Mouse (Mus musculus) lung, embryonic 14.5 days (tissue): Measurements from ENCODE around the gene Dpep2nb. TPM values are rescaled to one million over a fixed set of nuclear protein-coding genes. Genes with fewer than 3 reads are reported as not detected.
"Not testable (repeated sequence)": the region's sequence is repeated elsewhere in the genome, so short reads cannot be mapped to it uniquely, and the experiment has no call there.

Source experiments
- ATAC-seq: fragments of 200-750 bp; cut with Nextera tagmentation; 2 replicates; pipeline ENCODE4 v1.8.0; 2017; ENCODE audit warnings: mild to moderate bottlenecking, moderate TSS enrichment, moderate library complexity; ENCODE audit not compliant: insufficient read depth
- DNase-seq: peaks from one replicate; pipeline ENCODE4 v3.0.0-alpha.2; 2015
- H3K27ac ChIP-seq: fragments of 300-500 bp; sonication (generic); 2 replicates; pipeline ENCODE4 v1.5.1; 2014; ENCODE audit warnings: low read depth, mild to moderate bottlenecking, moderate library complexity
- H3K27me3 ChIP-seq: fragments of 300-500 bp; sonication (generic); 2 replicates; pipeline ENCODE4 v1.6.1; 2014; ENCODE audit warnings: low read length, control low read depth; ENCODE audit not compliant: insufficient read depth
- H3K36me3 ChIP-seq: fragments of 300-500 bp; sonication (generic); 2 replicates; pipeline ENCODE4 v1.6.1; 2014; ENCODE audit warnings: control low read depth; ENCODE audit not compliant: insufficient read depth
- H3K4me1 ChIP-seq: fragments of 300-500 bp; sonication (generic); 2 replicates; pipeline ENCODE4 v1.6.1; 2014; ENCODE audit warnings: antibody characterized with exemption, control low read depth; ENCODE audit not compliant: insufficient read depth
- H3K4me2 ChIP-seq: fragments of 300-500 bp; sonication (generic); 2 replicates; pipeline ENCODE4 v1.6.1; 2014; ENCODE audit warnings: mild to moderate bottlenecking
- H3K4me3 ChIP-seq: fragments of 300-500 bp; sonication (generic); 2 replicates; pipeline ENCODE4 v1.5.1; 2014; ENCODE audit warnings: low read depth, low read length
- H3K9ac ChIP-seq: fragments of 300-500 bp; sonication (generic); 2 replicates; pipeline ENCODE4 v1.6.1; 2014
- H3K9me3 ChIP-seq: fragments of 300-500 bp; sonication (generic); 2 replicates; pipeline ENCODE4 v1.6.1; 2016; ENCODE audit warnings: low read depth, low read length, control low read depth
- CTCF ChIP-seq: IDR thresholded peaks from 2 replicates; pipeline ENCODE4 v1.5.1; 2016; ENCODE audit warnings: antibody characterized with exemption, low read depth
- WGBS: fragments of 180-500 bp; shearing (Covaris S2); extraction: QIAGEN DNeasy Blood & Tissue Kit; methylation state at CpG from one replicate; pipeline ENCODE4 v1.1.7; 2014; 5-methylcytosine and 5-hydroxymethylcytosine counted together
- polyA plus RNA-seq: library from polyadenylated mRNA; unstranded; fragments of >200 nt; fragmentation: Nextera tagmentation; extraction: Ambion mirVana; gene quantifications from 2 replicates; pipeline ENCODE4 v1.2.1, GENCODE M21; 2014

The Dpep2nb gene
- polyA plus RNA-seq, 1 experiment from 2014 or later = not detected

DNA sequence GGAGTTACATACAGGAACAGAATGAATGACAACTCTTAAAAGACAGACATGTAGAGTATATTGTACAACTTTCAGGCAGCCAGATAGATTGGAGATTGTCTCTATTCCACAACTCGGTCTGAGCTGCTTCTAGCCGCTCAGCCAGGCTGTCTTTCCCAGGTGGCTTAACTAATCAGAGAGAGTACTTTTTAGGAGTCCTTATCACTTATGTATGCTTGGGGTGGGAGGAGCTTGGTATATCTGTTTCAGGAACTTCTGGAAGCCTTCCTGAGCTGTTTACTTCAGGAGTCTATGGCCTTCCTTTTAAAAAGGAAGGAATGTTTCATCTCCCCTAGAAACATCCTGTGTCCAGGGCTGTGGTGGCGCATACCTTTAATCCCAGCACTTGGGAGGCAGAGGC is 12.3 kb upstream of the Dpep2nb start:
- Histone ChIP-seq H3K4me3 (no peak overlapping the region), H3K27me3 (no peaks in the 10 kb centered on the region), H3K27ac (no peak overlapping the region), H3K36me3 (peaks cover 17% of the 10 kb centered on the region; the same call in 1 of the 2 replicates), H3K9me3 (no peaks in the 10 kb centered on the region), H3K4me2 (no peak overlapping the region), H3K4me1 (no peaks in the 10 kb centered on the region), H3K9ac (no peak overlapping the region)
- DNase-seq = no peak
- WGBS = 88% methylated on average over 3 of the region's 3 CpGs
- no peak for TF ChIP-seq CTCF
- ATAC-seq = no peak

- Histone ChIP-seq H3K9me3 (no peaks in the 10 kb centered on the region), H3K4me3 (no peak overlapping the region), H3K36me3 (peaks cover 17% of the 10 kb centered on the region; the same call in 1 of the 2 replicates), H3K27ac (no peak overlapping the region), H3K4me1 (no peaks in the 10 kb centered on the region), H3K4me2 (no peak overlapping the region), H3K9ac (no peak overlapping the region), H3K27me3 (no peaks in the 10 kb centered on the region)
- DNase-seq (no peak), ATAC-seq (no peak)
- WGBS = 86% methylated on average over 7 of the region's 7 CpGs
- TF ChIP-seq CTCF = no peak
Observed at GRCm38 (mm10) chr8:106017130-106017529, 11.4 kb upstream of the Dpep2nb start.

DNA sequence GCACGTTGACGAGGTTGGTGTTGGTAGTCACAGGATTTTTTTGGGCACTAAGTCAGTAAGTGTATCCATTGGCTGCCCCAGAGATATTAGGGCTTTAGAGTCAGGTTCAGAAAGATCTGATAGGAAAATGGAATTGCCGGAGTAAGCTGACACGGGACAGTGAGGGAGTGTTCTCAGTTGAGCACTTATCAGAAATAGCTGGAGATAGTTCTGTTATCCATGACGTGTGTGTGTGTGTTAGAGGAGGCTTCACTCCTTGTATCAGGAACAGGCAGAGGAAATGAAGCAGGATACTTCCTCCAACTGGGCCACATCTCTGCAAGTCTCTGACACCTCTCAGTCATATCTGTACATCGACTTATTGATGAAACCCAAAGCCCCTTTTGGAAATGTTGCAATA is 10.5 kb upstream of the Dpep2nb start:
- no peak overlapping the region for H3K4me3 ChIP-seq
- H3K4me1 ChIP-seq = no peaks in the 10 kb centered on the region
- no peaks in the 10 kb centered on the region for H3K27me3 ChIP-seq
- no peak overlapping the region for H3K9ac ChIP-seq
- no peak for ATAC-seq
- no peak for DNase-seq
- H3K9me3 ChIP-seq = no peaks in the 10 kb centered on the region
- H3K36me3 ChIP-seq = peaks cover 17% of the 10 kb centered on the region; the same call in 1 of the 2 replicates
- no peak overlapping the region for H3K4me2 ChIP-seq
- TF ChIP-seq CTCF = no peak
- 89% methylated on average over 6 of the region's 6 CpGs for WGBS
- no peak overlapping the region for H3K27ac ChIP-seq

GRCm38 (mm10) chr8:106012203-106012602 is 6.4 kb upstream of the Dpep2nb start:
- Histone ChIP-seq H3K9ac (peak overlapping the region; percentile 86; the same call in 1 of the 2 replicates), H3K36me3 (peaks cover 20% of the 10 kb centered on the region; the same call in 1 of the 2 replicates), H3K4me3 (peak overlapping the region; percentile 93), H3K4me2 (peak overlapping the region; percentile 99)
- not testable (repeated sequence) for DNase-seq, H3K9me3 ChIP-seq, H3K4me1 ChIP-seq, H3K27me3 ChIP-seq, H3K27ac ChIP-seq, ATAC-seq
- WGBS = 67% methylated on average over 8 of the region's 8 CpGs

- DNase-seq (no peak), ATAC-seq (no peak)
- WGBS = 2% methylated on average over 6 of the region's 6 CpGs
- TF ChIP-seq CTCF = no peak
- Histone ChIP-seq H3K9me3 (no peaks in the 10 kb centered on the region), H3K4me1 (peaks cover 8% of the 10 kb centered on the region; the same call in 1 of the 2 replicates), H3K9ac (peak within 1 kb of the TSS; percentile 86), H3K27ac (peak within 1 kb of the TSS; percentile 48), H3K4me2 (peak within 1 kb of the TSS; percentile 99), H3K36me3 (peaks cover 15% of the 10 kb centered on the region; the same call in 1 of the 2 replicates), H3K27me3 (no peaks in the 10 kb centered on the region), H3K4me3 (peak within 1 kb of the TSS; percentile 93)
Observed at GRCm38 (mm10) chr8:106011643-106011986, 5.8 kb upstream of the Dpep2nb start, which contains the start of gene Ddx28. Gene Ddx28, minus strand, starts transcription at chr8:106011882.

DNA sequence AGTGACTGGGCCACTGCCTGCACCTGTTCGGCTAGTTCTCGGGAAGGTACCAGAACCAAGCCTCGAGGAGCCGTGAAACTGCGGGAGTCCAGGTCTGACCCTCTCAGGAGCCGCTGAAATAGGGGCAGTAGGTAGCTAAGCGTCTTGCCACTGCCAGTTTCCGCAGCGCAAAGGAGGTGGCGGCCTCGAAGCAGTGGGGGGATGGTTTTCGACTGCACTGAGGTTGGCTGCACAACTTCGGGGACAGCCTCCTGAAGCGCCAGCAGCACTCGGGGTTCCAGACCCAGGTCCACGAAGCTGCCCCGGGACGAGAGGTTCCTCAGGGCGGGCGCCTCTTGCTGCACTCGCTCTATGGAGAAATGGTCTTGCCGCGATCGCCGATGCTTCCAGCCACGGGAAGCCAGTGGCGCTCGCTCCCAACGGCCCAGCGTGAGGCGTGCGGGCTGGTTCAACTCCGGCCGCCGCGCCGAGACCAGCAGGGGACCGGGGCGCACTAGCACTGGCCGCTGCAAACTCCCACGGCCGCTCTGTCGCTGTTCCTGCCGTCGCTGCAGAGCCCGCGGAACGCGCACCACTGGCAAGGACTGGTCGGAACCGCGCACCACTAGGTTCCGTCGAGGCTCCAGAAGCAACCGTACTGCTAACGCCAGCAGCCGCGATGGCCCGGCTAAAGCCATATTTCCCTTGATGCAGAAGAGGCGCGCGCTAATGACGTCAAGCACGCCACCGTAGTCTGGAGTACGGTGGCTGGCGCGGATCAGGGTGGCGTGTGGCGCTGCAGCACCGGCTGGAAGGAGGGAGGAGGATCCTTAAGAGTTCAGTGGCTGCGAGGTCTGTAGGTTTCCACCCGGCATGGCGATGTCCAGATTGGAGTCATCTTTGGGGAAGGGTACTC is 5.2 kb upstream of the Dpep2nb start:
- peak overlapping the region; percentile 48 for H3K27ac ChIP-seq
- DNase-seq (peak; percentile 97), ATAC-seq (peak; percentile 97)
- WGBS = under 1% methylated on average over 74 of the region's 74 CpGs
- H3K9me3 ChIP-seq = no peaks in the 10 kb centered on the region
- no peaks in the 10 kb centered on the region for H3K27me3 ChIP-seq
- peak overlapping the region; percentile 99 for H3K4me2 ChIP-seq
- peak overlapping the region; percentile 93 for H3K4me3 ChIP-seq
- TF ChIP-seq CTCF = no peak
- H3K36me3 ChIP-seq = peaks cover 13% of the 10 kb centered on the region; the same call in 1 of the 2 replicates
- H3K9ac ChIP-seq = peak overlapping the region; percentile 86
- peaks cover 8% of the 10 kb centered on the region; the same call in 1 of the 2 replicates for H3K4me1 ChIP-seq

DNA sequence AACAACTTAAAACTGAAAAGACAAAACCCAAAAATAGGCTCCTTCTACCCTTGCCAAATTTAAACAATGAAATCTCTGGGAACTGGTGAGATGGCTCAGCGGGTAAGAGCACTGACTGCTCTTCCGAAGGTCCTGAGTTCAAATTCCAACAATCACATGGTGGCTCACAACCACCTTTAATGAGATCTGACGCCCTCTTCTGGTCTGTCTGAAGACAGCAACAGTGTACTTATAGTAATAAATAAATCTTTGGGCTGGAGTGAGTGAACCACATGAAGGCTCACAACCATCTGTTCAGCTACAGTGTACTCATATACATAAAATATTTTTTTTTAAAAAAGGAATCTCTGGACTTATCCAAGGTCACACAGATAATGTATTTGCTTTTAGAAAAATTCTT is 2.1 kb upstream of the Dpep2nb start:
- not testable (repeated sequence) for H3K9ac ChIP-seq, H3K27me3 ChIP-seq, H3K4me3 ChIP-seq, DNase-seq, H3K27ac ChIP-seq, H3K4me1 ChIP-seq, ATAC-seq, H3K36me3 ChIP-seq, H3K9me3 ChIP-seq, H3K4me2 ChIP-seq
- WGBS = 58% methylated on average over 3 of the region's 3 CpGs
